Mouse (Mus musculus): ENCODE results near the gene Gm20498.
A peak's percentile ranks its signal among the peaks of the same experiment; 100 is the strongest.
"Not testable (repeated sequence)": the region's sequence is repeated elsewhere in the genome, so short reads cannot be mapped to it uniquely, and the experiment has no call there.

The Gm20498 gene

DNA sequence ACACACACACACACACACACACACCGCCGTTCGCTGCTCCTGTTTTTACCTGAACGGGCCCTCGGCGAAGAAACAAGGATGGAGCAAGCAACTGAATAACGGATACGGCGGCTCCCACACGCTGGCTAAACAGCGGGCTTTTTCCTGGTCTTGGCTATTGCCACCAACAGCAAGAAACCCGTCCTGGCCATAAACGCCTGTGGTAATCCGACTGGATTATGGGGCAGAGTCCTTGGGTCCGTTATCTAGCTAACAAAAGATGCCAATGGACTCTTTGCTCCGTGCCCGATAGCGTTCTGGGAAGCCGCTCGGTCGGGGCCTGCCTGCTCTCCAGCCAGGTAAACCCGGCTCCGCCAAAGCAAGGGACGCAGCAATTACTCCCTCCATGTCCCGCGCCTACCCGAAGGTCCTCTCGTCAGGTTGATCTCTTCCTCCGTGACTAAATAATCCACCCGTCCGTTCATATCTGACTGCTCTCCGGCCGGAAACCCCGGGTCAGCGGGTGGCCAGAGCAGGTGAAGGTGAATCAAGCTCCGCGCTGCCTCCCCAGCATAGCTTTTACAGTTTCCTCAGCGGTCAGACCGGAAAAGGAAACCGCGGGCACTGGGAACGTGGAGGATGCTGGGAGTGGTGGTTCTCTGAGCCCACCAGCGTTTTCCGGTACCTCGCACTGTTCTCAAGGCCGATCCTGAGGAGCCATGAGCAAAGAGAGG is at the start of gene Gm20498, which contains the start of gene Synj2bp:
Gm20498 (minus strand) TSS at position 590 of the 713 bp plus-strand sequence.
Synj2bp (minus strand) TSS at position 596 of the 713 bp plus-strand sequence.
- ATAC-seq (ENCODE audit: low TSS enrichment), result peak; percentile 100

DNA sequence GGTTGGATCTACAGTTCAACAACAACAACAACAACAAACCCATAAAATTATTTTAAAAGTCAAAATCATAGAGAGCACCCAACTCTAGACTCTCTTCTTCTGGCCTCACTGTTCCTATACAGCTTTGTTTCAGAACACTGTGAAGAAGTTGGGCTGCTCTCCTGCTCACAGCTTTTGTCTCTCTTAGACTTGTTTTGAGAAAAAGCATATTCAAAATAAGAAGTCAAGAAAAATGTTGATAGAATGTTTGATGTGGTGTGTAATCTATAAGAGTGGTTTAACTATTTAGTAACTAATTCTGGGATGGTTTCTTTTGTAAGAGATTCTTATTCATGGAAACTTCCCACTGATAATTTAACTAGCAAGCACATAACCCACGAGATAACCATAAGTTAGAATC is 35.7 kb upstream of the Gm20498 start, which contains the start of gene Adam21:
Adam21 (minus strand) TSS at position 101 of the 400 bp plus-strand sequence.
- no peak for ATAC-seq (ENCODE audit: low TSS enrichment)

DNA sequence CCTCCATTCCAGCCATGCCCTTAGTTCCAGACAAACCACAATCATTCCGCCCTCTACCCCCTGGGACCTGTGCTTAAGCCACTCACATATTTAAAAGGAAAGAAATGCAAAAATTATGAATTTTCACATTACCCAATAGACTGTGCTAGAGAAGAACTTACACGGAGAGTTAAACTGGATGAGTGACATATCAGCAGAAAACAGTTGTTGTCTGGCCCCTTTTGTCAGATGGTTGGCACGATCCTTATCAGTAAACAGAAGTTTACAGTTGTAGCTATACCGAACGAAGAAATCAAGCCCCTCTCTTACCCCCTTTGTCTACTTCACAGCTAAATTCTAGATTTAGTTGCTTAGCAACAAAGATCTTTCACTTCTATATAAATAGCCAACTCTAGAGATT is 35.2 kb upstream of the Gm20498 start:
- no peak for ATAC-seq (ENCODE audit: low TSS enrichment)

DNA sequence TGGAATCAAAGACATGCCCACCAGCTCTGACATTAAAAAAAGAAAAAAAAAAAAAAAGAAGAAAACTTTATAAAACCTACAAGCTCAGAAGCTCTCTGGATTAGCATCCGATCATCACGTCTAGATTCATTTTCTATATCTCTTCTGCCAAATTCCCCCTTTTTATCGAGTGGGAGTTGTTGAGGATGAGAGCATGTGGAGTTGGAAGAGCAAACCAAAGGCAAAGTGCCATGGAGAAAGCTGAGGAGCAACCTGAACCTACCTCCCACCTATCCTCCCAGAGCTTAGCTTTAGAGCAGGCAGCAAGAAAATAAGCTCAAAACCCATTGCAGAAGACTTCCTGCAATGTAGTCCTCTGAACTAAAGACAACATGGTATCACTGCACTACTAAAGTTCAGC is 31.5 kb upstream of the Gm20498 start:
- peak; percentile 86 for ATAC-seq (ENCODE audit: low TSS enrichment)

DNA sequence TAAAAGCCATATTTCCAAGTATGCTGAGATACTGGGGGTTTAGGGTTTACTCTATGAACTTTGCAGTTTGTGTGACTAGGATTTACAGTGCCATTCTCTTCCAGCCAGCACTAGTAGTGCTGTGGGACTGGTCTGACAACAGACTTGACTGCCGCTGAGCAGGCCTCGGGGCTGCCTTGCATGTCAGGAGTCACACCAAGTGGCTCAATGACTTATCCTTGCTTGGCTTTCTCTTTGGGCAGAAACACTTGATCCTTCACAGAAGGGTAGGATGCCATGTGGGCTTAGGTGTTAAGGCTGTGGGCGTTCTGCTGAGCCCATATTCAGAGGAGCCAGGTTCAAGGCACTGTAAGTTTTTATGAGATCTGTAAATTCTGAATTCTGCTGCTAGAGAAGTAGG is 16.6 kb upstream of the Gm20498 start:
- no peak for ATAC-seq (ENCODE audit: low TSS enrichment)

DNA sequence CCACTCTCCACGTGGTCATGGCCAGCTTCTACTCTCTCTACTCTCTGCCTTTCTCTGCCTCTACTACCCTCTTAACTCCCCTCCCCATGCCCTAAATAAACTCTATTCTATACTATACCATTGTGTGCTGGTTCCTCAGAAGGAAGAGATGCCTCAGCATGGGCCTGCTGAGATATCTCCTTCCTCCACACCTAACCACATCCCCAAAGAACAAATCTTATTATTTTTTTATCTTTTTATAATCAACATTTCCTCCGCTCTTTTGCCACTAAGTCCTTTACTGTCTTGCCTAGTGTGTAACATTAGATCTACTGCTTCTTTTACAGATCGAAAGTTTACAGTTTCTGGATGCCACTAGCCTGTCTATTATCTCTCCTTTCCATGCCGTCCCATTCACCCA is 14.5 kb upstream of the Gm20498 start:
- no peak for ATAC-seq (ENCODE audit: low TSS enrichment)

DNA sequence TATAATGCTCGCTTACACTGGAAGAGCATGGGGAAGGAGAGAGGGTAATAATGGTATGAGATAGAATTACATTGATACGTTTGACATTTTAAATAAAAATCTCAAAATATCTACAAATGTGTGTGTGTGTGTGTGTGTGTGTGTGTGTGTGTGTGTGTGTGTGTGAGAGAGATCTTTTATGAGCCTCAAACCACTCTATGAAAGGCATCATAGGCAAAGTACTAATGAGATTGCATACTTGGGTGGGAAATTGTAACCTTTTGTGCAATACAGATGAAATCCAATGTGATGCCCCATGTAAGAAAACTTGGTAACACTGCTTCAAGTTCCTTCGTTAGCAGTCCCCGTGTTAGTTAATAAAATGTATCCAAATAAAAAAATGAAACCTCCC is 319 bp upstream of the Gm20498 start:
- ATAC-seq (ENCODE audit: low TSS enrichment), result no peak

DNA sequence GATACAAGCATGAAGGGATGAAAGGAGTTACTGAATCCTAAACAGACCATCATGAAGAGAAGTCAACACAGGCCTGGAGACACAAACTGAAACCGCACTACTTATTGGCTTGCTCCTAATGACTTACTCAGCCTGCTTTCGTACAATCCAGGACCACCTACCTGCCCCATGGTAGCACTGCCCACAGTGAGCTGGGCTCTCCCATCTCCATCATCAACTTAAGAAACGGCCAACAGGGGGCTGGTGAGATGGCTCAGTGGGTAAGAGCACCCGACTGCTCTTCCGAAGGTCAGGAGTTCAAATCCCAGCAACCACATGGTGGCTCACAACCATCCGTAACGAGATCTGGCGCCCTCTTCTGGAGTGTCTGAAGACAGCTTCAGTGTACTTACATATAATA is 2.1 kb downstream of the Gm20498 start:
- ATAC-seq (ENCODE audit: low TSS enrichment), result not testable (repeated sequence)

DNA sequence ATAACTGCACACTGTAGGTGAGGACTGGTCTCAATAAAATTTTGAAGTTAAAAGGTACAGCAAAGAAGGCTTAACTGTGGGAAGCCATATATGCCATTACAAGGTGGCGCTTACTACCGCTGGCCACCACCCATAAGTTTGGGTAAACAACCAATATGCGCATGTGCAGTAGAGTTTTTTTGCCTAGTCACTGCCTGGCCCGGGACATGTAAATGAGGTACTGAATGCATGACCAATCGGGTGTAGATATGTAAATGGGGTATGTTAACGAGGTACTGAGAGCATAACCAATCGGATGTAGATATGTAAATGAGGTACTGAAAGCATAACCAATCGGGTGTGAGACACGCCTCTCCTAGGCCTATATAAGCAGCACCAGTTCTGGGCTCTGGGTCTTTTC is 35.8 kb downstream of the Gm20498 start:
- ATAC-seq (ENCODE audit: low TSS enrichment), result not testable (repeated sequence)

DNA sequence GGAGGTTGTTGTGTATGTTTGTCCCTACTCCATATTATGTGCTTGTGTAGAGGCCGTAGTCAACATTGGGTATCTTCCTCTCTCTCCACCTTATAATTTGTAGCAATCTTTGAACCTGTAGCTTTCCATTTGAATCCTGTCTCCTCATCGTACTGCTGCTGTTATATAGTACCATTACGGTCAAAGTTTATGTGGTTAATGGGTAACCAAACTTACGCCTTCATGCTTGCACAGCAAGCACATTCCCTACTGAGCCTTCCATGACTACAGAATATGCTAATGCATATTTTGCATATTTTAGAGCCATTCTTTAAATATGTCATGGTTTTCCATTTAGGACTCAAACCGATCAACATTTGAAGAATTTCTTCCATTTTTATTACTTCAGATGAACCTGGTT is 42.2 kb downstream of the Gm20498 start:
- ATAC-seq (ENCODE audit: low TSS enrichment), result no peak

DNA sequence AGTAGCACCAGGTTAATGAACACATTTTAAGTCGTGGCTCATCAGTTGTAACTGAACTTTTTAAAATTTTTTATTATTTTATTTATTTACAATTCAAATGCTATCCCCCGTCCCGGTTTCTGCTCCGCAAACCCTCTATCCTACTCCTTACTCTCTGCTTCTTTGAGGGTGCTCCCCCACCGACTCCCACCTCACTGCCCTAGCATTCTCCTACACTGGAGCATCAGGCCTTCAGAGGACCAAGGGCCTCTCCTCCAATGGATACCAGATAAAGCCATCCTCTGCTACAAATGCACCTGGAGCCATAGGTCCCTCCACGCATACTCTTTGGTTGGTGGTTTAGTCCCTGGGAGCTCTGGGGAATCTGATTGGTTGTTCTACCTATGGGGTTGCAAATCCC is 47.4 kb downstream of the Gm20498 start:
- ATAC-seq (ENCODE audit: low TSS enrichment), result no peak

DNA sequence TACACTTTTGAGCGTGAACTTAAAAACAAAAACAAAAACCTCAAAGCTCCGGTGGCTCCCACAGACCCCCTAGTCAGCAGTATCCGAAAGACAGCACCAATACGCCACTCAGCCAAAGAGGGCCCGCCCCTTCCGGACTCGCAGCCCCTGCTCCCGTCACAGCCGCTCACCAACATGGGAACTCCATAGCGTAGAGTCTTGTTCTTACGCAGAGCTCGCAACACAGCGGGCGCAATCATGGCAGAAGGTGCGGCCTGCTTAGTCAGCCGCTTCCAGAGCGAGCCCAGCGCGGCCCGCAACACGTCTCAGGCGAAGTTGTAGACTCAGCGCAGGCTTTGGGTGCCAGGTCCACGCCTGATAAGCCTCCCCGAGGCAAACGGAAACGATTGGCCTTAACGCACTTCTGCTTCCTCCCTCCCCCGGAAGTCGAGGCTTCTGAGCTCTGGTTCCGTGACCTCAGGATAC is 47.9 kb downstream of the Gm20498 start, which contains the start of gene Cox16:
Cox16 (minus strand) TSS at position 401 of the 465 bp plus-strand sequence.
- ATAC-seq (ENCODE audit: low TSS enrichment), result peak; percentile 98

DNA sequence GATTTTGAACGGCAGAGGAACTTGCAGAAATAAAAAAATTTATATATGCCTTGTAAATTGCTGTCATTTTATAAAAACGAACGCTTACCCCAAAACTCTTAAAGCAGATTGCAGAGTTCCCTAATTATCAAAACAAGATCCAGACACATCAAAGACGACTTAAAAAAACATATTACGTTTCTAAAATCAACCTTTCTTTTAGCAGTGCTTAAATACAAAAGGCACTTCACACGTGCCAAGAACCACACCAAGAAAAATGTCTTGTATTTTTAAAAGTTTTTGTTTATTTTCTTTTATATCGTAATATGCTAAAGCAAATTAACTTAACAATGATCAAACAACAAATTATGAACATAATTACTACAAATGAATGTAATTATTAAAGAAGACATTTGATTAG is 48.5 kb downstream of the Gm20498 start:
- ATAC-seq (ENCODE audit: low TSS enrichment), result no peak

DNA sequence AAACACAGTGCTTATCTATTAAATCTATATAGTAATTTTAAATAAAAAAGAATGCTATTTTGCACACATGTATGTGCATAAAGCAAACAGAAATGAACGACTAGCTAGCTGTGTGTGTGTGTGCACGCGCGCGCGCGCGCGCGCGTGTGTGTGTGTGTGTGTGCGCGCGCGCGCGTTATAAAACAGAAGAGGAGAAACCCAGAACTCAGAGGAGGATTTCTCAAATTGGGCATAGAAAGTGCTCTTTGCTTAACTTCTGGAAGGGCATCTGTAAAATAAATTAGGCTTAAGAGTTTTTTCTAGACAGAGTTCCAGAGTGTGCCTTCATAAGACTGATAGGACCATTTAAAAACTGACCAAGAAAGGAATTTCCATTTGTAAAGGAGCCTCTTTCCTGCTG is 49.0 kb downstream of the Gm20498 start:
- ATAC-seq (ENCODE audit: low TSS enrichment), result no peak

DNA sequence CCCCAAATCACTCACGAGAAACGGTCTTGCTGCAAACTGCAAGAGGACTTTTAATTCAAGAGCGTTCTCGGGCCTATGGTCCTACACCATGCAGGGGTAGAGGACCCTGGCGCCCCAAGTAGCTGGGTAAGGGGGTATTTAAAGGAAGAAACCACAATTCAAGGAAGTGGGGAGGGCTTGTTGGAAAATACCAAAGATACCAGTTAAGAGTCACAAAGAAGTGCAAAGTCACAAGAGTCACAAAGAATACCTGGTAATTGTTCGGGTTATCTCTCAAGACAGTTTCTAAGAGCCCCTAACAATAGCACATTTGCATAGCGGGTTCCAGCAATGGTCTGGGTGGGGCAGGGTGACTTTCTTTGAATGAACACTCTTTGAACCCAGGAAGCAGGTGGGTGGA is 73.7 kb downstream of the Gm20498 start:
- ATAC-seq (ENCODE audit: low TSS enrichment), result not testable (repeated sequence)

DNA sequence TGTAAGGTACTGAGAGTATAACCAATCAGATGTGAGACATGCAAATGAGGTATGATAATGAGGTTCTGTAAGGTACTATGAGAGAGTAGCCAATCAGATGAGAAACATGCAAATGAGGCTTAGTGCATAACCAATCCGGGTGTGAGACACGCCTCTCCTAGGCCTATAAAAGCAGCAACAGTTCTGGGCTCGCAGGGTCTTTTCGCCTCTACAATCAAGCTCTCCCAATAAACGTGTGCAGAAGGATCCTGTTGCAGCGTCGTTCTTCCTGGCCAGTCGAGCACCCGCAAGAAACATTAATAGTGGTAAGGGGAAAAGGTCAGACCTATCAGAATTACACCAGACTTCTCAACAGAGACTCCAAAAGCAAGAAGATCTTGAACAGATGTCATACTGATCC is 93.7 kb downstream of the Gm20498 start:
- not testable (repeated sequence) for ATAC-seq (ENCODE audit: low TSS enrichment)

DNA sequence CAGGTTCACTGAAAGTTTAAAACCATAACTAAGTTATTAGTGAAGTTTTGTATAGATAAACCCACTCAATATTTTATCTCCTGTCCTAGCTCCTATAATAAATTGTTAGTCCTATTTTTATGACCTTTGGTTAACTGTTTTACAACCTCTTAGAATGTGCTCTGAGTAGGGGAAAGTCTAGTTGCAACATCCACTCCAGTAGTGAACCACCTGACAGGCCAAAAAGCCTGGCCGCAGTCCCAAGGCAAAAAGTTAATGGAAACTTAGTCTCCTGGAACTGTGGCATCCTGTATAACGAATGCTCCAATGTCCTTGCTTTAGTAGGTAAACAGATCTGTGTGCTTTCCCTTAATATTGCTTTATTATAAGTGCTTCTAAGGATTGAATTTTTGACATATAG is 97.9 kb downstream of the Gm20498 start:
- not testable (repeated sequence) for ATAC-seq (ENCODE audit: low TSS enrichment)

DNA sequence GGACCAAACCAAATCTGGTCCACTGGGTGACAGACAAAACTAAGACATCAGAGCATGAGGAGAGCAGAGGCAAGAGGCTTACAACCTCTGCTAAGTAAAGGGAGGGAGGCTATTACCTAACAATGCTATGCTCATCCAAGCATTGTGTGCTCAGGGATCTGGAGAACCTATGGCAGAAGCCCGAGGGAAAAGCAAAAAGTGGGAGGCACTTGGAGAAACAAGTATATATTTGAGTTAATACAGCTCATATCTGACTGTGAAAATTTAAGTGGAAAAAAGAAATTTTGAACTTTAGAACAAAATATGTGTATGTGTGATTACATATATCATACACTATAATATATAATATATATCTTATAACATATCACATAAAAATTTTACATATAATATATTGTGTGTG is 110.9 kb downstream of the Gm20498 start, which contains the start of gene Adam4:
Adam4 (minus strand) TSS at position 101 of the 400 bp plus-strand sequence.
- ATAC-seq (ENCODE audit: low TSS enrichment), result no peak

DNA sequence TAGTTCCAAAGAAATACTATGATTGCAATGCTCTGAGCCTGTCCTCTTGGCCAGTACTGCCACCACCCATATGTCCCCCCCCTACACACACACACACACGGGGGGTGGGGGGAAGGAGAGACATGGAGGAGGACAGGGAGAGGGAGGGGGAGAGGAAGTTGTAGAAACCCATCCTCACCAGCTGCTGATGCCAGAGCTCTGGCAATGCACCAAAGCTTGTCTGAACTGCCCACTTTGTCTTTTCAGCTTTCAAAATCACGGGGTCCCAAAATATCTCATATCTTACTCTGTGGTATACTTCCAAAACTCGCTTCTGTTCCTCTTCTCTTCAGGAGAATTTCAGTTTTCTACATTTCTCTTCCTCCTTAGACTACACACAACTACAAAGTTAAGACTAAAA is 119.5 kb downstream of the Gm20498 start:
- peak; percentile 27; the same call in 1 of the 2 replicates for ATAC-seq (ENCODE audit: low TSS enrichment)

DNA sequence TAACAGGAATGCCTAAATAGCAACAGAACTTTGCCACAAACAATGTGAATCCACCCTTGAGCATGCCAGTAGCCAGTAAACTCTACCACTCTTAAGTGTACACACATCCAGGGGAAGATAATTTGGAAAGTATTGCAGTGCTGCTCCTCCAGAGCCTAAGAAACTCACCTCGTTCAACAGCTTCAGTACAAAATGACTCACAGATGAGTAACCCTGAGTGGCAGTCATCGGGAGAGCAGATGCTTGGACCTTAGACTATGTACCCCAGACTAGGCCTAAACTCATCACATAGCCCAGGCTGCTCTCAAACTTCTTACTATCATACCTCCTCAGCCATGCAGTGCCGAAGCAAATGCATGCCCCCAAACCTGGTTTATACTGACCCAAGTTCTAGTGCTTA is 123.7 kb downstream of the Gm20498 start:
- ATAC-seq (ENCODE audit: low TSS enrichment), result no peak

DNA sequence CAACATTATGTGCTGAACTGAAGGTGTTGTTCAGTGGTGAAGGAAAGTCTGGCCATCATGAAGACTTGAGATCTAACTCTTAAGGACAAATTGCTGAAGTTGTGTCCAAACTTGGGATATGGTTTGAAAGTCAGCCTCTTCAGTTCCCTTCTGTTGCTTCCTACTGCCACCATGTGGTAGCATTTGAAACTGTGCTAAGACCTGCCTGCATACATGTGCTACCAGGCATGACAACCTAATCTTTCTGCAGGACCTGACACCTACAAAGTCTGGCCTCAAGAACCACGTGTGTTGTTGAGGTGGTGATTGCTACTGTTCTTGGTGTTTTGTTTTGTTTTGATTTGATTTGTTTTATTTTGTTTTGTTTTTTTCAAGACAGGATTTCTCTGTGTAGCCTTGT is 130.5 kb downstream of the Gm20498 start:
- peak; percentile 89 for ATAC-seq (ENCODE audit: low TSS enrichment)

DNA sequence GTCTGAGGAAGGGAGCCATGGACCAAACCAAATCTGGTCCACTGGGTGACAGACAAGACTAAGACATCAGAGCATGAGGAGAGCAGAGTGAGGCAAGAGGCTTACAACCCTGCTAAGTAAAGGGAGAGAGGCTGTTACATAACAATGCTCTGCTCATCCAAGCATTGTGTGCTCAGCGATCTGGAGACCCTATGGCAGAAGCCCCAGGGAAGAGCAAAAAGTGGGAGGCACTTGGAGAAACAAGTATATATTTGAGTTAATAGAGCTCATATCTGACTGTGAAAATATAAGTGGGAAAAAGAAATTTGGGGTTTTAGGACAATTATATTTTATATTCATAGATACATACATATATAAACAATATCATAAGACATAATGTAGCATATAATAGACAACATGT is 153.3 kb downstream of the Gm20498 start, which contains the start of gene Gm4787:
Gm4787 (minus strand) TSS at position 101 of the 400 bp plus-strand sequence.
- not testable (repeated sequence) for ATAC-seq (ENCODE audit: low TSS enrichment)

DNA sequence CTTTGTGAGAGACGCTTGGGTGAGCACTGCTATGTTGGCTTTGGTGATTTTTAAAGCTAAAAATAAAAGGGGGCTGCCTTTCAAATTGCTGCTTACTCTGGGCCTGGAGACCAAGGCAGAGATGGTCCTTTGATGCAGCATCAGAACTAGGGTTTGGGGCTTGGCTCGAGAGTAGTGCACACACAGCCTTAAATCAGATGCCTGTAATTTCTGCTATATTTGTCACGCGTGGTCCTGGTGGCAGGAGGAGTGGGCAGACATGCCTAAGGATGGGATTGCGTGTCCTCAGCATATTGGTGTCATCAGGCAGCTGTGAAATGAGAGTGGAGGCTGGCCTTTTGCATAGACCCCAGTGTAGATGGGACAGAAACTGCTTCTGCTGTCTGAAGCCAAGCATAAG is 198.9 kb downstream of the Gm20498 start:
- ATAC-seq (ENCODE audit: low TSS enrichment), result no peak
